Mouse (Mus musculus) thymus, postnatal 25 days (tissue): ENCODE measurements around the gene Cox19.
"Not testable (repeated sequence)": the region's sequence is repeated elsewhere in the genome, so short reads cannot be mapped to it uniquely, and the experiment has no call there.

Experiments used
- DNase-seq: peaks from one replicate; pipeline ENCODE4 v3.0.0; 2022

The Cox19 gene

DNA sequence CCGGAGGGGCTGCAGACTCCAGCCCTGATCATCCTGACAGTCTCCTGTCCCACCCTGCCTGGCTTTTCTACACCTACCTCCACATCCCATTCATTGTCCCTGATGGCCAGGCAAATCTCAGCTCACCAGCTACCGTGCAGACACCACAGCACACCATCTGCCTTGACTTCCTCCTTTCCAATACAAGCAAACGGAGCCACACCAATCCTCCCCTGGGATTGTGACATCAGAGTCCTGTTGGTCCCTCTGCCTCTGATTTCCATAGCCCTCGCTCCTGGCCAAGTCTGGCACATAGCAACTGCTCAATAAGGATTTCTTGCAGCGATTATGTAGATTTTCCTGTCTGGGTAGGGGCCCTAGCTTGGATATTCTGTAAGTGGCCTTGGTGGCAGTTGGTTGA is at the start of gene Cox19:
TSS of gene Cox19 (minus strand) at position 285 of the 400 bp plus-strand sequence.
- DNase-seq, result no peak

DNA sequence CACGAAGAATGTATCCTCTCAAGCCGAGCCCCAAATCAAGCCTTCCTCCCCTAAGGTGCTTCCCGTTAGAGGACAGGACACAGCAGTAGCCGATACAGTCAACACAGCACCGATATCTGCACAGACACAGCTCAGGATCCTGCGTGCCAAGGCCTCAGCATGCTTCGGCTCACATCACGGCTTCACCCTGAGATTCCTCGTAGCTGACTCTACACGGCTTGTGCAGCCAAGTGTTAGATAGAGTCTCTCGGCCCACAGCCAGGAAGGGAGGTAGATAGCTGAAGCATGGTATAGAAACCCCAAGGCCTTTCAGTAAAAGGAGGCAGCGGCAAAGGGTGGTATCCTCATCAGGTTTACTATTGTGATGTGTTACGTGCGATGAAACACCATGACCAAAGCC is 48.8 kb upstream of the Cox19 start:
- DNase-seq, result no peak

DNA sequence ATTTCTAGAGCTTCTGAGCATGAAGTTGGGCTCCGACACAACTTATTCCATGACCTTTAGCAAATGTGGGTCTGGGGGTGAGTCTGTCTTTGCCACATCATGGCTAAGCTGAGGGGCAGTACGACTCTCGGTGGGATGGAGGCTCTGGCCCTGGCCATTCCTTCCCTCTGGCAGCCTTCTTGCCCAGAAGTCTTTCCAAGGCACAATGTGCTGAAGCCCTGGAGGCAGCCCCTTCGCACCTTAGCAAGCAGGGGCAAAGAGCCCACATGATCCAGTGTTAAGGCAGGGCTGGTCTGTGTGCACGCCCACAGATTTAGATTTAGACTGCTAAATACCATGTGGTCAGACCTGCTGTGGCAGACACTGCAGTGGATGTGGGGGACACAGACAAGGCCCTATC is 47.6 kb upstream of the Cox19 start:
- no peak for DNase-seq

DNA sequence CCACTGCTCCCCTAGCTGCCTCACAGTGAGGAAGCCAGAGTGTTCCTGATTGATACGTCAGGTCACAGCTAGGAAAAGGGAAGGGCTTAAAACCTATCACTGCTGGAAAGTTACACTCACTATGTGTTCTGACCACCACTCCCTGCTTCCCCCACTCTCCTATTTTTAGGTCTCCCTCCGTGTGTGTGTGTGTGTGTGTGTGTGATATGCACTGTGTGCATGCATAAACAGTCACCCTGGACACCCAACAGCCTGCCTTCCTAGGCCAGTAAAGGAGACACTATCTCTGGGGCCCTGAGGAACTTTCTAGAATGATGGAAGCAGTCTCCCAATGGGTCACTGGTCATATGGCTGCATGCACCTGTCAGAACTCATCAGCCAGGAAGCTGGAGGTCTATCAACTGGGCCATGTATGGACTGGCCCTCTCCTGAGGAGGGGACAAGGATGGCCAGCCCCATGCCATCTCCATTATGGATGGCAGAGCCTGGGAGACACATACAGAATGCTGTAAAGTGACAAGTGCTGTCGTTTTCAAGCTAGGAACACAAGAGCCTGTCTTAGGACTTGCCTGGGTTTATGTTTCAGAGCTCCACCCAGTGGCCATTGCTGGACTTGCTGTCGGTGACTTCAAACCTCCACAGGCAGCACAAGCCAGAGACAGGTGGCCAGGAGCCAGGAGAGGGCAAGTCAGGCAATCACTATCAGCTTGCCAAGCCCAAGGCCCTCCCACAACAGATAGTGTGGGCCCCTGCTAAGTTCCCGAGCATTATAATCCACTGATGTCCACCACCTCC is 46.9 kb upstream of the Cox19 start:
- peak; percentile 91 for DNase-seq

DNA sequence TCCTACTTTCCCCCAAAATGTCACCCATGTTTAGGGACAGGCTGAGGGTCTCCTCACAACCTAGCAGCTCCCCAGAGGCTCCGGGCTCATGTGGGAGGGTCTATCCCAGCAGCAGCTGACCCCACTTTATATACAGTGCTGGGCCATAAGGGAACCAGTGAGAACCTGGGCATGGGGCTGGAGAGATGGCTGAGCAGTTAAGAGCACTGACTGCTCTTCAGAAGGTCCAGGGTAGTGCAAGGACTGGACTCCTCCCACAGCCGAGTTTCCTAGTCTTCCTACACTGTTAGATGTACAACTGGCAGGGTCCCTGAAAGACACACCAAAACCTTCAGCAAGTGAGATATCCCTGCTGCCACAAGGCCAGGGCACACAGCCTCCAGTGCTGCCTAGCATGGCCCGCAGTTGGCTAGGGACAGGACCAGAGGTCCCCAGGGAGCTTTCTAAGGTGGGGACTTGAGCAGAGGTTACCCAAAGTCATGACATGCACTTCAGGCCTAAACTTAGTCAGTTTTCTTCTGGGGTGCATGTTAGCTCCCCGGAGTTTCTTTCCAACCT is 46.2 kb upstream of the Cox19 start:
- DNase-seq, result no peak

DNA sequence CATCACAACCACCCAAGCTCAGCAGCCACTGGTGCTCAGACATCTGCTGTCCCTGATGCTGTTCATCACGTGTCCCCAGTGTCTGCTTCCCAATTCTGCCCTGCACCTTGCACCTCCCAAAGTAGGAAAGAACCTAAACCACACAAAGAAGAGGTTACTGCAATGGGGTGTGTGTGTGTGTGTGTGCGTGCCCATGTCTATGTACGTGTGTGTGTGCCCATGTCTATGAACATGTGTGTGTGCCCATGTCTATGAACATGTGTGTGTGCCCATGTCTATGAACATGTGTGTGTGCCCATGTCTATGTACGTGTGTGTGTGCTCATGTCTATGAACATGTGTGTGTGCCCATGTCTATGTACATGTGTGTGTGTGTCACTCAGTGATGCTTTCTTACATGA is 44.3 kb upstream of the Cox19 start:
- no peak for DNase-seq

DNA sequence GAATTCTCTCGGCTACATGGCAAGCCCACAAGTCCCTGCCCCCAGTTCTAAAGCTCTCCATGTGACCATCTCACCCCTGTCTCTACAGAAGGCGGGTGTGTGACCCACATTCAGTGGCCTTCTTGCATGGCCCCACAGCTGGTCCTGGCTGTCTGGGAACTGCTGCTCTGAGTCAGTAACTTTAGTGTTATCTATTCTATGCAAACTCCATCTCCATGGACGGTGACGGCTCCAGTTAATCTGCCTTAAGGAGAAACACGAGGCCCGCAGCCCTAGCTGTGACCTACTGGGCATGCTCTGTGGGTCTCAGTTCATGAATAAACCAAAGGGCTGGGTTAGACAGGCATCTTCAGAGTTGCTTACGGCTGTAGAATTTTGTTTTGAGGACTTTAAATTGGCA is 43.2 kb upstream of the Cox19 start:
- no peak for DNase-seq

DNA sequence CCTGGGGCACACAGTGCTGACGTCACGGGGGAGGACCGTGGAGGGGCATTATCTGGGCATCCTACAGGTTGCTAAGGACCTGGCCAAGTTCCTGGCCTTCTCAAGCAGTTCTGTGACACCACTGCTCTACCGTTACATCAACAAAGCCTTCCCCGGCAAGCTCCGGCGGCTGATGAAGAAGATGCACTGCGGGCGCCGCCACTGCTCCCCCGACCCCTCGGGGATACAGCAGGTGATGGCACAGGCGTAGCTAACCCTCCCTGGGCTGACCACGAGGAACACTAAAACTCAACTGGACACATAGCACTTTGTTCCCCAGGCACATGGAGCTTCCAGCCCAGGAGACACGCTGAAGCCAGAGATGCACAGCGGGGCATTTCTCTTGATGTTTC is 42.0 kb upstream of the Cox19 start:
- DNase-seq, result no peak

DNA sequence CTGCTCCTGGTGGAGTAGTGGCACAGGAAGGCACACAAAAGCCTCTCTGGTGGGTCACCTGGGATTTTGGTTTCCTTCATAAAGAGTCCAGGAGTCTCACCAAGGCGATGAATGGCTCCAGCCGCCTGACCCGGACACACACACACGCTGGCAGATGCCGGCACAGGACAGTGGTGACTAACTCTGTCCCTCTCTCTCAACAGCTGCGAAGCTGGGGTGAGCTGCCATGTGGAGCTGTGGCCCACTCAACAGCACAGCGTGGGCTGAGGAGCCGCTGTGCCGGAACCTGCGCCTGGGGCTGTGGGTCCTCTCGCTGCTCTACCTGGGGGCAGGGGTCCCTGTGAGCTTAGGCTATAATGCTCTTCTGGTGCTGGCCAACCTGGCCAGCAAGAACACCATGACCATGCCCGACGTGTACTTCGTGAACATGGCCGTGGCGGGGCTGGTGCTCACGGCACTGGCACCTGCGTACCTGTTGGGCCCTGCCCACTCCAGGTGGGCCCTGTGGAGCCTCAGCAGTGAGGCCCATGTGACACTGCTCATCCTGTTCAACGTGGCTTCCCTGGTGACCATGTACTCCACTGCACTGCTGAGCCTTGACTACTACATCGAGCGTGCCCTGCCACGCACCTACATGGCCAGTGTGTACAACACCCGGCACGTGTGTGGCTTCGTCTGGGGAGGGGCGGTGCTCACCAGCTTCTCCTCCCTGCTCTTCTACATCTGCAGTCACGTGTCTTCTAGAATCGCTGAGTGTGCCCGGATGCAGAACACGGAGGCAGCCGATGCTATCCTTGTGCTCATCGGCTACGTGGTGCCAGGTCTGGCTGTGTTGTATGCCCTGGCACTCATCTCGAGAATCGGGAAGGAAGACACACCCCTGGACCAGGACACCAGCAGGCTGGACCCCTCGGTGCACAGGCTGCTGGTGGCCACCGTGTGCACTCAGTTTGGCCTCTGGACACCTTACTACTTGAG is 41.3 kb upstream of the Cox19 start:
- no peak for DNase-seq

DNA sequence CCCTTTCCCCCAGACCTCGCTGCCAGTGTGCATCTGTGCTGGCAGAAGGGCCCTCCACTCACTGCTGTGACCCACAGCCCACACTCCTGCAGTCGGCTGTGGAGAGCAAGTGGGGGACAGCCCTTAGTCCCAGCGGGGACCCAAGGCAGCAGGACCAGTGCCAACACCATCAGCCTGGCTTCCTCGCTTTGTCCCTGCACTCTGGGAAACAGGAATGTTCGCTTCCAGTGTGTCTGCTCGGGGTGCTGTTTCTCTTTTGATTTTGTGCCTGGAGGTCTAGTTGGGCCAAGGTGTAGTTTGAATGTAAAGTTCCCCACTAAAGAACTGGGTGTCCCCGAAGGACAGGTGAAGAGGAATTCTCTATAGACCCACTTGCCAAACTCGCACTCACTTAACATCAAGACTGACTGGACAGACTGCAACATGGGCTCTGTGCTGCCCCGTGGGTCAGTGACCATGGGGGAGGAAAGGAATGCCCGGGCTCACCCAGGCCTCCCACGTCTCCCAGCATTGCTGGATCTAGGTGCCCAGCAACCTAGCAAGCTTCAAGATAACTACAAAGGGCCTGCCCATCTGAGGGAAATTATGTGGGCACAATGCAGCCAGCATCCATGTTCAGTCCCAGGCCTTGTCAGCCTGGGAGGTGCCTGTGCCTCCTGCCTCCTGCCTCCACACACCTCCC is 40.2 kb upstream of the Cox19 start:
- DNase-seq, result no peak

DNA sequence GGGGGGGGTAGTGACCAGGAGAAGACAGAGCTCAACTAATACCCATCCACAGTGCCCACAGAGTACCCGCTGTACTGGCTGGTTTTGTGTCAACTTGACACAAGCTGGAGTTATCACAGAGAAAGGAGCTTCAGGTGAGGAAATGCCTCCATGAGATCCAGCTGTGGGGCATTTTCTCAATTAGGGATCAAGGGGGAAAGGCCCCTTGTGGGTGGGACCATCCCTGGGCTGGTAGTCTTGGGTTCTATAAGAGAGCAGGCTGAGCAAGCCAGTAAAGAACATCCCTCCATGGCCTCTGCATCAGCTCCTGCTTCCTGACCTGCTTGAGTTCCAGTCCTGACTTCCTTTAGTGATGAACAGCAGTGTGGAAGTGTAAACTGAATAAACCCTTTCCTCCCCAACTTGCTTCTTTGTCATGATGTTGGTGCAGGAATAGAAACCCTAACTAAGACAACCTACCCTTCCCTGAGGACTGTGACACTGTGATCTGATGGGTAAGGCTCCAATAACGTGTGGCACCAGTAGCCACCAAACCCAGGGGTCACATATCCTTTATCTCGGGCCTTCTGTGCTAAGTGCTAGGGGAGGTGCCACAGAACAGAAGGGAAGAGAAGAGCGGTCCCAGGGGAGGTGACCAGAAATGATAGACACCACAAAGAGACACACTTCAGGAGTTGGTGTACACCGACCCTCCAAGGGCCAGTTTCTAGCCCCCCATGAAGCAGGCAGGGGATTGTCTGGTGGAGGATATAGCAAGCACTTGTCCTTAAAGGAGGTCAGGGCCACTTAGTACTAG is 39.3 kb upstream of the Cox19 start:
- DNase-seq, result not testable (repeated sequence)

DNA sequence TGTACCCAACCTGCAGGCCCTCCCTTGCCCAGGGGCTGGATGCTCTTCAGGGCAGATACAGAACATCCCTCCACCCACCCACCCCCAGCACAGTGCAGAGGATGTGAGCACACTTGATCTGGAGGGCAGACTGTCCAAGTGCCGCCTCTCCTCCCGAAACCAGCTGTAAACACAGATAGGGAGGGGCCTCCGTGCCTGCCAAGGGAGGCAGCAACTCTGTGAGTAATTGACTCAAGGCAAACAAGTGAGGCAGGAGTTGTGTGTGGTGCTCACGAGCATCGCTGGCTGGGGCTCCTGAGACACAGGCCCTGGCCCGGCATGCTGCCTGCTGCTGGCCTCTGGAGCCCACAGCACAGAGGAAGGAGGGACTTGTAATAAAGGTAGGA is 38.5 kb upstream of the Cox19 start:
- DNase-seq, result no peak

DNA sequence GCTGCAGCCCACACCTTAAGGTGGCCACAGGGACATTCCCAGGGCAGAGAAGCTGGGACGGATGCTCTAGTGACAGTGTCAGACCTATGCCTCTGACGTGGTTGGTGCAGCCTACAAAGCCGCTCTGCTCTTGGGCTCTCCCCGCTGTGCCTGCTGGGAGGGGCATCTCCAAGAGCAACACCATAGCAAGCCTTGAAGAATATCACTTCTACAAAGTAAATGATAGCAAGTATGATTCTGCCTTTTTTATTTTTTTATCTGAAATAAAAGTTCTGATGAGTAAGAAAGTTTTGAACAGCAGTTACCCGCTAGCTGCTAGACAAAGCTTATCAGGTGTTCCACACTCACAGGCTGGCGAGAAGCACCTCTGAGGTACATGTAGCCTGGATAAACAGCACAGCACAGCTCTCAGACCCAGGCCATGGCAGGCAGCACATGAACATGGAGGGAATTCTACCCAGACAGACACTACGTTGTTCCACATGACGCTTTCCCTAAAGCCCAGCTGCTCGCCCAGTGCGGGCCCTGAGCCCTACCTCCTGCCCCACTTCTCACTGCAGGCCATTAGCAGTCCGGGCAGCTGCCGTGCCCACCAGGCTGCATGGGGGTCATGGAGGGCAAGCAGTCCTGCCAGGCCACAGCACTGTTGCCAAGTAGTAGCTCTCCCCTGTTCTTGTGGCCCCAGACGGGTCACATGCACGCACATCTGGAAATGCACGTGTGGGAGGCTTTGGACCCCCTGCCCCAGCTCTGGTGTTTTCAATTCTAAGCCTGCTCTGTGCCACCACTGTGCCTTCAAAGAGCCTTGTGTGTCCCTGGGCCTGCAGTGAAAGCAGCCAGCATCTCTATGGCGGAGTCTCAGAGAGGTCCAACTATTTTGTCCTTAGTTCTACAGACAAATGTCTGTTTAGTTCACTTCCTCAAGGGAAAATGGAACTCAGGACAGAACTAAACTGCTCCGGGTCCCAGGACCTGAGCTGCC is 37.8 kb upstream of the Cox19 start:
- no peak for DNase-seq

DNA sequence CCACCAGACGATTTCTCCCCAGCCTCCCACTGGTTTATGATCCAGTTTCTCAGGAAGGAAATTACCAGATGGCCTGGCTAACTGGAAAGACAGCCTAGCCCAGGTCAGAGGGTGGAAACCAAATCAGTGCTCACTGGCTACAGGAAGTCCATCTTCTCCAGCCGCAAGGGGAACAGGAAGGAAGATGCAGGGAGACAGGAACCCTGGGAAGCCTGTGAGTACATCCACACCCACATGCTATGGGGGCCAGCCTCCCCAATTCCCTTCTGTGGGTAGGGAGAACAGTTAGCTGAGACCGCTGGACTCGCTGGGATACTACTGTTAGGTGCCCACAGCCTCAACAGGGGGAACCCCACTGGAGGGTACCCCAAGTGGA is 37.0 kb upstream of the Cox19 start:
- no peak for DNase-seq

DNA sequence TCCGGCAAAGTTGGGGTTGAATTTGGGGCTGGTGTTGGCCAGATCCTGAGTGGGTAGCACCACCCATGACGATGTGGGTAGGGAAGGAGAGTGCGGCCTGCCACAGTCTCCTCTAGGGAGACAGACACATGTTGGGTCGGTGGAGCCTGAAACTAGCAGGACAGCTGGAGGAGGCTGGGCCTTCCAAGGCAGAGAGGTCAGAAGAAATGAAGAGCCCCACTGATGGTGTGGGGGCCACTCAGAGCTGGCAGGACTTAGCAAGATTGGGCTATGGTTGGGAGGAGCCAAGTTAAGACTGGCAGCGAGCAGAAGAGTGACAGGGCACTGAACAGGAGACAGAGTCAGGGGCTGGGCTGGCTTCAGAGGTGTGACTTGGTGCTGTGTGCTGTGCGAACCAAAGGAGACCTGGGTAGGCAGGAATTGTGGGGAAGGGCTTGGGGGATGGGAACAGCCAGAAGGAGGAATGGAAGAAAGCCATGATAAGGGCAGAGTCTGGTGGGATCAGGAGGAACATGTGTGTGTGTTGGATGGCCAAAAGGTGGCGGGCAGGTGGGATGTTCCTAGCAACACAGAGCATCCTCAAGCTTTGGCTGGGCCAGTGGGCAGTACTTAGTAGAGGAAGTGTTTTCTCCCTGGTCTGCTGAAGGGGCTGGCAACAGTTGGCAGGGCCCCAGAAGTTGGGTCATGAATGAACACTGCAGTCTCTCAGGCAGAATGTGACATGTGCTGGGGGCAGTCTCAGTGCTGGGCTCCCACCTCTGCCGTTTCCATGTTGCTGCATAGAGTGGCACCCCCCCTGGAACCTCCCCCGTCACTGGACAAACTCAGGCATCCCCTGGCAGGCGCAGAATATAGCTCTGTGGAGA is 36.3 kb upstream of the Cox19 start:
- no peak for DNase-seq

DNA sequence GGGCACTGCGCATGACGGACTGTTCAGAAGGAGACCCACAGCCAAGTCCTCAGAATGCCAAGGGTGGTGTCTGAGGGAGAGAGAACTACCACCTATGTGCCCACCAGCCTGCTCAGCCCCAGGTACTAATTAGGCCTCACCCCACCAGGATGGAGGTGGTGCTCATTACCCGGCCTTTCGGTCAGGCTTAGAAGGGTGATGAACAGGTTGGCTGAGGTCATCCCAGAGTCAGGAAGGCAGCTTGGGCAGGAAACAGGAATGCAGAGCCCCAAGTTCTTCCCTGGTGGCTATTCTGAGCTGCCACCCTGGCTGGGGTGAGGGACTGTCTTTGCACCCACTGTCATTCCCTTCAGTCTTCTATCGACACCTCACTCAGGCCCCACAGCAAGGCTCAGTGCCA is 34.8 kb upstream of the Cox19 start:
- DNase-seq, result no peak

DNA sequence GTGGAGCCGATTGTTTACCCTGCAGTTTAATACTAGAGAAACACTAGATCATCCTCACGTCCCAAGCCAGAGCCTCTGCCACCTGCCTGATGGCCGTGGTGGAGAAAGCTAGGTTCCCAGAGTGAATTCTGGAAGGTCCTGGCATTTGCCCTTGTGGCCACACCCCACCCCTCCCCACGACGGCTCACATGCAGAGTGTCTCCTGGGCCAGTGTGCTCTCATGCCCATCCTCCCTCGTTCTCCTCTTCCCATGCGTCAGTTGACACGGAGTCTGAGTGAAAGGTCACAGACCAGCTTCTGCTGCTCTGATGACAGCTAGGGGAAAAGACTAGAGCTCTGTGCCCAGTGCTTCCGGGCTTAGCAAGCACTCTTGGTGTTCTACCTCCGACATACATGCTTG is 33.3 kb upstream of the Cox19 start:
- DNase-seq, result no peak

DNA sequence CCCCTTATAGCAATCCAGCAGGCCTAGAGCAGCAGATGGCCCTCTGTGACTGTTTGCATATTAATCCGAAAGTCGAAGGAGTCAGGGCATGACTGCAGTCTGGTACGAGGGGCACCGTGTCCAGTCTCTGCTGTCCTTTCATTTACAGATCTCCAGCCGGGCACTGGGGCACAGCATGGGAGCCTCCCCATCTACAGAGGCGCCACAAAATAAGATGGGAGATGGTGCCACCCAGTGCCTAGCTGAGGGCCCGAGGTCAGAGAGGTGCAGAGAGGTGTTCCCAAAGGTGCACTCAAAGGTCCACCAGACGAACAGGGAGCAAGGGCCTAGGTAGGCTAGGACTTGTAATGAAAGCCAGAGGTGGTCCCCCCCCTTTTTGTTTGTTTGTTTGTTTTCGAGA is 32.0 kb upstream of the Cox19 start:
- peak; percentile 39 for DNase-seq

DNA sequence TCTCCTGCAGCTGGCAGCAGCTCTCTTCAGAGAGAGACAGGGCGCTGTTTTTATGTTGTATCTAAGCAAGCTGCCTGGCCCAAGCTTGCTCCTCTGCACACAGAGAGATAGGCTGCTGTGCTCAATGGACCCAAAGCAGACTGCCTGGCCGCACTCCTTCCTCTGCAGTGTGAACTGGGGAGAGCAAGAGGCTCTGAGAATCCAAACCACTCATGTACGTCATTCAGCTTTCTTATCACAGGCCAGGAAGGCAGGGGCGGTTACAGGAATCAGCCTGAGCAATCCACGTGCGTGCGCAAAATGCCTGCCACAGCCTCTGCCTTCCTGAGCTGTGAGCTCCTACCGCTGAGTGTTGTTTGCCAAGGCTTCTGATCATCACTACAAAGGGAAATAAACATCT is 31.5 kb upstream of the Cox19 start:
- peak; percentile 71 for DNase-seq
